Mouse (Mus musculus) testis, postnatal 14 days (tissue): ENCODE results near the gene Capg.

Experiments
- DNase-seq: peaks from one replicate; pipeline ENCODE4 v3.0.0; 2021; ENCODE audit warnings: low spot score

Capg gene

GRCm38 (mm10) chr6:72544283-72544987 lies at the start of gene Capg:
Capg (plus strand) TSS chr6:72544391.
- no peak for DNase-seq

DNA sequence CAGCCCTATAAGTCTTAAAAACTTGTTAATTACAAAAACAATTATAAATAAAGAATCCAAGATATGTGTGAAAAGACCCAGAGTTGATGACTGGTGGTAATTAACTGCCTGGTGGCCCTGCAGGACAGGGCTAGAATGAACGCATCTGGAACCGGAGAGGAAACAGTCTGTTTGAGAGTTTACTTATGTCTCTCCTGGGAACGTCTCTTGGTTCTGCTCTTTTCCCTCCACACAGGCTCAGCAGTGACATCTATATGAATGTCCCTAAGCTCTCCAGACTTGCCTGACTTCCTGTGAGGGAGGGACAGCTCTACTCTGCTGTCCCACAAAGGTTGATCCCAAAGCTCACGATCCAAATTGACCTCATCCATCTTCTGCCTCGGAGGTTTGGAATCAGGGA lies 45.2 kb upstream of the Capg start:
- no peak for DNase-seq

GRCm38 (mm10) chr6:72503309-72503708 lies 40.9 kb upstream of the Capg start:
- no peak for DNase-seq

DNA sequence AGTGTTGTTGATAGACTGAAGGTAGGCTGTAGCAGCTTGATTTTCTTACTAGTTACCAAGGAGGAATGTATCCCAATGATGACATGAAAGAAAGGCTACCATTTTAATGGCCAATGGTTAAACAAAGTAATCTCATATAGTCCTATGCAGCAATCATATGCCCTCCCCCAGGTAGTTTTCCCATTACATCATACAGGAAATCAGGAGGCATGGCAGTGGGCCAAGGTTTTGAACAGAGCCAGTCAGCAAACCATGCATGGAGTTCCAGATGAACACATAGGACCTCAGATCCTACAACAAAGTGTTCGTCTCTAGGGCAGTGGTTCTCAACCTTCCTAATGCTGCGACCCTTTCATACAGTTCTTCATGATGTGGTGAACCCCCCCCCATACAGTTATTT lies 40.3 kb upstream of the Capg start:
- DNase-seq = no peak

- DNase-seq = no peak
These were observed 38.1 kb upstream of the Capg start for GRCm38 (mm10) chr6:72506104-72506503.

GRCm38 (mm10) chr6:72508596-72508995 lies 35.6 kb upstream of the Capg start:
- DNase-seq = no peak

DNA sequence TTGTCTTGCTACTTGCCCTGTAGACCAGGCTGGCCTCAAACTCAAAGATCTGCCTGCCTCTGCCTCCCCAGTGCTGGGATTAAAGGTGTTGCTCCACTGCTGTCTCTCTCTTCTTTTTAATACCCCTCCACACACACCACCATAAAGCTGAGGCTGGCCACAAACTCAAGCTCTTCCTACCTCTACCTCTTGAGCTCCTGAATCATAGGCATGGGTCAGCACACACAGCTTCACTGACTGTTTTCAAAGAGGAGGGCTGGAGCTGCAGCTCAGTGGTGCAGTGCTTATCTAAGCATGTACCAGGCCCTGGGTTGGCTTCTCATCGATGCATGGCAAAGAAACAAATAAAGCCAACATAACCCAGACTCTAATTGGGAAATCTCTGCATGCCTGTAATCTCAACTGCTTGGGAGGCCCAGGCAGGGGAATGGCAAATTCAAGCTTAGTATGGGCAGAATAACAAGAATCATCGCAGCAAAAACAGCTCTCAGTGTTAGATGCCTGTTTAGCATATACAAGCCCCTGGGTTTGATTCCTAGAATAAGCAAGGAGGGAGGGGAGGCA lies 34.2 kb upstream of the Capg start:
- no peak for DNase-seq

- no peak for DNase-seq
These were observed 33.3 kb upstream of the Capg start for GRCm38 (mm10) chr6:72510686-72511421.

- peak; percentile 87 for DNase-seq
These were observed 31.7 kb upstream of the Capg start for GRCm38 (mm10) chr6:72512386-72513070.

- DNase-seq = no peak
These were observed 31.1 kb upstream of the Capg start for GRCm38 (mm10) chr6:72513071-72513440.

- no peak for DNase-seq
These were observed 28.5 kb upstream of the Capg start for GRCm38 (mm10) chr6:72515644-72516043.

DNA sequence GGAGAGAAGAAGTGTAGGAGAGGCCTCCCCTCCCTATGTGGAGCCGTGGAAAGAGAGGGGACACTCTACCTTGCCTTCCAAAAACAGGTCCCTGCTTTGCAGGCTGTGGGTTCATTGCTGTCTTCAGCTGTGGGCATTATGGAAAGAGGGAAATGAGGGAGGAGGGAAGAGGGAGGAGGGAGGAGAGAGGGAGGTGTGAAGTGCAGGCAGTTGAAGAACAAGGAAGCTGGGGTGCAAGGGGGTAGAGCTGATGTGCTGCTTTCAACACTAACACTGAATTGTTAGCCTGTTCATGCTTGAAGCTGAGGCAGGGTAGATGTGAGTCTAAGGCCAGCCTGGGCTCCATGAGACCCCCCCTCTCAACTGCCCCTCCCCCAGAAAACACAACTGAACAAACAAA lies 25.3 kb upstream of the Capg start:
- no peak for DNase-seq

DNA sequence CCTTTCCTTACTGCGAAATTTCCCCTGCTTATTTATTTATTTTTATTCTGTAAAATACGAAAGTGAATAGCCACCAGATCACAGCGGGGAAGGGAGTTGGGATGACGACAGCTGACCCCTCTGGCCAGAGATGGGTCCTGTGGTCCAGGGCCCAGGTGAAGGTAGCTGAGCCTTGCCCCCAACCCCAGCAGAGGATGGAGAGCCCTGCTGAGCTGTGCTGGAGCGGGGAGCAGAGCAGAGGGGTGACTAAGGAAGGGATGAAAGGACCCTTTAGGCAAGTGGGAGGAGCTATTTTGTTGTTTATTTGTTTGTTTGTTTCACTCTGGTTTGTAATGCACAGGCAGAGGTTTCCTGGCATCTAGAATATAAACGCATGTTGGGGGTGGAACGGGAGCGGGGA lies 24.9 kb upstream of the Capg start:
- no peak for DNase-seq

DNA sequence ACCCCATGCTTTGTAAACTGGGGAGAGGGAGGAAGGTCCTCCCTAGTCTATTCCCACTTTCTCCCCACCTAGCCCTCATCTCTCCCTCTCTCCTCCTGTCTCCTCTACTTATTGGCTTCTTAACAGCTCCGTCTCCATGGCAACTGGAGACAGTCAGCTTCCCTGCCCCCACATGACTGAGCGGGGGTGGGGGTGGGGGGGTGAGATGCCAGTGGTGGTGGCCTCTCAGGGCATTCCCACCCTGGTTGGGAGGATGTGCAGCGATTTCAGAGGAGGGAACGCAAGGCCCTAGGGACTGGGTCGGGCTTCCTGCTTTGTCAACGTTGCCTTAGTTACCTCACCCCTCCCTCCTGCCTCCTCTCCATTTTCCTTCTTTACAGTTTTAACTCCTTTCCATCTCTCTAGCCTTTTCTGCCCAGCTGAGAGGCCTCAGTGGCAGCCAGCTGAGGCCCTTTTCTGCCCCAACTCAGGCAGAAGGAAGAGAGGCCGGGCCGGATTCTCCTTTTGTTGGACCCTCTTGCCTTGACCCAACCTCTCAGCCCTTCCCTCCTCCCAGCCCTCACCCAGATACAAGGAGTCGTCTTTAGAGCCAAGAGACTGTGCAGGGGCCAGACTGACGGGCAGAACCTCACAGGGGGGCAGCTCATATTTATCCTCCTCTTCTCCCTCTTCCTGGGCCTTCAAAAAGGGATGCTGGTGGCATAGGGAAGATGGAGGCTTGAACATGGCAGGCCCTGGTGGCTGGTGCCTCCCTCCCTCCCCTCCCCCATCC lies 24.1 kb upstream of the Capg start:
- DNase-seq = no peak

DNA sequence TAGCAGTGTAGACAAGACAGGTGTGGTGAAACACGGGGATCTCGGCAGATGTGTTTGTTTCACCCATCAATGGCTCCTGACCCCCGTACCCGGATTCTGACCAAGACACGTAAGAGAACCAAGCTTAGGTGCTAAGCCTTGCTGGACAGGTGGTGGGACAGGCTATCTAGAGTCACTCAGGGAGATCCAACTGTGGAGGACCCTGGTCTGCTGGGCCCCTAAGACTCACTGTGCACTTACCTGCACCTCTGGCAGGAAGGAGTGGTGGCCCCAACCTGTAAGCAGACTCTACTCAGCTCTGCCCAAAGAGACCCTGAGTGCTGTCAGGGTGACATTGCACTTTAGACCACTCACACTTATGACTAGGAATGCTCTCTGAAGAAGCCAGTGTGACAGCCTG lies 23.3 kb upstream of the Capg start:
- no peak for DNase-seq

DNA sequence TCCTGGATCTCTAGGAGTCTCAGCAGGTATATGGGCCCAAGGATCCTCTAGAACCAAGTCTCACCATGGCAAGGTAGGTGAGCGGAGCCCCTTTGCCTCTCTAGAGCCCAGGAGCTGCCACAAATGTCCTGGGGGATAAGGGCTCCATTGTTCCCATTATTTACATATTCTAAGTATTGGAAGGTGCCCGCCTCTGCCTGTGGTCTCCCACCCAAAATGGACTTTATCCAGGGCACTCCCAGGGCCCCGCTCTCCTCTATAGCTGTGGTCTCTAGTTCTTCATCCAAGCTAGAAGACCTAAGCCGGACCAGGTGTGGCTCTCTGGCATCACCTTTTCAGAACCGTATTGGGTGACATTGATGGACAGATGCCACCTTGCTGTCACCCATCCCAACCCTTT lies 22.6 kb upstream of the Capg start, which contains the start of gene Sh2d6:
Sh2d6 (minus strand) TSS at position 101 of the 400 bp plus-strand sequence.
- no peak for DNase-seq

- no peak for DNase-seq
These were observed 21.9 kb upstream of the Capg start for GRCm38 (mm10) chr6:72522288-72522687.

- no peak for DNase-seq
These were observed 21.0 kb upstream of the Capg start for GRCm38 (mm10) chr6:72523222-72523621.

DNA sequence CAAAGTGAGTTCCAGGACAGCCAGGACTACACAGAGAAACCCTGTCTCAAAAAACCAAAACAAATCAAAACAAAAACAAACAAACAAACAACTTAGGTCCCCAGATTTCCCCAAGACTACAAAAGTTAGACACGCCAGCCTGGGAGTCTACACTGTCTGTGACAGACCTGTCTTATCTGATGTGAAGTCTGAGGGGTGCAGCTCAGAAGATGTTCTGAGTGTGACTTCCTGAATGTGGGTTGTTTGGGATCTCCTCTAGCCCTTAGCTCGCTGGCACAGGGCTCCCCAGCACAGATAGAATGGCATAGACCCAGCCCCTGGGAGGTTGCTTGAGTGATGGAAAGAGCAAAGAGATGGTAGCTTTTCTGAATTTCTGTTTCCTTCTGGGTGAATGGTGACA lies 20.0 kb upstream of the Capg start:
- no peak for DNase-seq

- peak; percentile 65 for DNase-seq
These were observed 17.1 kb upstream of the Capg start for GRCm38 (mm10) chr6:72527070-72527469.

GRCm38 (mm10) chr6:72528410-72529151 lies 15.6 kb upstream of the Capg start:
- DNase-seq = peak; percentile 81
